Mouse (Mus musculus): ENCODE data around the gene Stx1b.

The Stx1b gene

GRCm38 (mm10) chr7:127817053-127817452 is 7.3 kb downstream of the Stx1b start:
- in situ Hi-C loops (cut with MboI, MseI), result no loop called here

GRCm38 (mm10) chr7:127815954-127816821 is 8.2 kb downstream of the Stx1b start:
- in situ Hi-C loops (cut with MboI, MseI), result no loop called here

GRCm38 (mm10) chr7:127815116-127815665 is 9.2 kb downstream of the Stx1b start:
- in situ Hi-C loops (cut with MboI, MseI), result no loop called here

GRCm38 (mm10) chr7:127814241-127814921 is 10.0 kb downstream of the Stx1b start:
- in situ Hi-C loops (cut with MboI, MseI), result no loop called here

- in situ Hi-C loops (cut with MboI, MseI), result no loop called here
These were observed 10.5 kb downstream of the Stx1b start for GRCm38 (mm10) chr7:127813821-127814220.

- in situ Hi-C loops (cut with MboI, MseI), result no loop called here
These were observed 12.1 kb downstream of the Stx1b start for GRCm38 (mm10) chr7:127812292-127812691.

GRCm38 (mm10) chr7:127811240-127811639 is 13.1 kb downstream of the Stx1b start:
- in situ Hi-C loops (cut with MboI, MseI), result no loop called here

- in situ Hi-C loops (cut with MboI, MseI), result no loop called here
These were observed 13.7 kb downstream of the Stx1b start for GRCm38 (mm10) chr7:127810650-127811049.

- in situ Hi-C loops (cut with MboI, MseI), result no loop called here
These were observed 14.5 kb downstream of the Stx1b start for GRCm38 (mm10) chr7:127809846-127810245.

GRCm38 (mm10) chr7:127808821-127809220 is 15.5 kb downstream of the Stx1b start:
- in situ Hi-C loops (cut with MboI, MseI), result no loop called here

- in situ Hi-C loops (cut with MboI, MseI), result no loop called here
These were observed 22.0 kb downstream of the Stx1b start for GRCm38 (mm10) chr7:127802313-127802712.

- in situ Hi-C loops (cut with MboI, MseI), result no loop called here
These were observed 23.2 kb downstream of the Stx1b start for GRCm38 (mm10) chr7:127801010-127801621.

- in situ Hi-C loops (cut with MboI, MseI), result no loop called here
These were observed 23.8 kb downstream of the Stx1b start, which contains the start of gene Hsd3b7 for GRCm38 (mm10) chr7:127800435-127801009. TSS of gene Hsd3b7 (plus strand) at chr7:127800604.

- in situ Hi-C loops (cut with MboI, MseI), result no loop called here
These were observed 24.6 kb downstream of the Stx1b start for GRCm38 (mm10) chr7:127799738-127800137.

GRCm38 (mm10) chr7:127799211-127799610 is 25.1 kb downstream of the Stx1b start:
- in situ Hi-C loops (cut with MboI, MseI), result no loop called here

GRCm38 (mm10) chr7:127798591-127798990 is 25.8 kb downstream of the Stx1b start:
- in situ Hi-C loops (cut with MboI, MseI), result no loop called here

GRCm38 (mm10) chr7:127797076-127797845 is 27.1 kb downstream of the Stx1b start:
- in situ Hi-C loops (cut with MboI, MseI), result no loop called here

GRCm38 (mm10) chr7:127785308-127785707 is 39.0 kb downstream of the Stx1b start, which contains the start of gene Gm49388:
TSS of gene Gm49388 (plus strand) at chr7:127785608.
- in situ Hi-C loops (cut with MboI, MseI), result no loop called here

GRCm38 (mm10) chr7:127778350-127778749 is 46.0 kb downstream of the Stx1b start:
- in situ Hi-C loops (cut with MboI, MseI), result no loop called here

GRCm38 (mm10) chr7:127777474-127778266 is 46.7 kb downstream of the Stx1b start:
- in situ Hi-C loops (cut with MboI, MseI), result no loop called here

All from T-helper 17 cell (primary cell).